Mouse (Mus musculus): ENCODE results near the gene Aqp3. TPM values are rescaled to one million over a fixed set of nuclear protein-coding genes. Genes with fewer than 3 reads are reported as not detected.
A peak's percentile ranks its signal among the peaks of the same experiment; 100 is the strongest.

The Aqp3 gene
- polyA plus RNA-seq, 2 experiments, result 5.8 to 15.6 TPM

DNA sequence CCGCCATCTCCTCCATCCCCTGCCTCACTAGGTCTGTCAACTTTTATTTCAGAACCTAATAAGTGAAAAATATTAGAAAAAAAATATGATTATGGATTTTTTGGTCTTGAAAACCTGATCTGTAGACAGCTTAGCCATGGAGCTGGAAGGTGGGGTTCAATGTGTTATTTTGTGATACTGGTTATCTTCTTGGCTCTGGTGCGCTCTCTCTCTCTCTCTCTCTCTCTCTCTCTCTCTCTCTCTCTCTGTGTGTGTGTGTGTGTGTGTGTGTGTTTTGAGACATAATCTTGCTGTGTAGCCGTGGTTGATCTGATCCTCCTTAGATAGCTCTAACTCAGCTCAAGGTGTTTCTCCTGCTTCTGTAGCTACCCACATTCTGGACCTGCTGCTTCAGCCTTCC, 31.9 kb upstream of the Aqp3 start:
- ATAC-seq (ENCODE audit: insufficient read depth), result peak; percentile 92
- TF ChIP-seq CTCF (IDR thresholded peaks at IDR 0.05; ENCODE audit: low read depth) (no peak), EP300 (IDR thresholded peaks at IDR 0.05; ENCODE audit: low read depth) (peak; percentile 94)
- H3K9ac ChIP-seq (replicated peaks), result peak overlapping the region; percentile 65
- H3K27me3 ChIP-seq (ENCODE audit: control insufficient read depth, insufficient read depth, low read length), result no peaks in the 10 kb centered on the region
- H3K36me3 ChIP-seq (replicated peaks; ENCODE audit: control insufficient read depth, insufficient read depth, low read depth), result no peaks in the 10 kb centered on the region
- peak overlapping the region; percentile 74 for H3K4me2 ChIP-seq (ENCODE audit: low read depth)
- peak; percentile 81 to 83 (median 83) for DNase-seq (ENCODE audit: low read depth in 3 of 3, low spot score in 3 of 3)
- peak overlapping the region in 1 of 2 experiments; percentile 28; a peak in 2 of 4 replicates for H3K4me3 ChIP-seq (ENCODE audit: insufficient read depth in 1 of 2, low read depth in 2 of 2, low read length in 2 of 2)
- H3K27ac ChIP-seq, result peak overlapping the region; percentile 95
- peaks cover 43 to 45% of the 10 kb centered on the region in 2 experiments for H3K4me1 ChIP-seq (replicated peaks; ENCODE audit: control insufficient read depth in 2 of 2, insufficient read depth in 2 of 2, low read length in 1 of 2)
- no peaks in the 10 kb centered on the region for H3K9me3 ChIP-seq (ENCODE audit: control insufficient read depth, low read length)
- WGBS (ENCODE audit: insufficient replicate concordance), result 35% methylated on average over 3 of the region's 3 CpGs

DNA sequence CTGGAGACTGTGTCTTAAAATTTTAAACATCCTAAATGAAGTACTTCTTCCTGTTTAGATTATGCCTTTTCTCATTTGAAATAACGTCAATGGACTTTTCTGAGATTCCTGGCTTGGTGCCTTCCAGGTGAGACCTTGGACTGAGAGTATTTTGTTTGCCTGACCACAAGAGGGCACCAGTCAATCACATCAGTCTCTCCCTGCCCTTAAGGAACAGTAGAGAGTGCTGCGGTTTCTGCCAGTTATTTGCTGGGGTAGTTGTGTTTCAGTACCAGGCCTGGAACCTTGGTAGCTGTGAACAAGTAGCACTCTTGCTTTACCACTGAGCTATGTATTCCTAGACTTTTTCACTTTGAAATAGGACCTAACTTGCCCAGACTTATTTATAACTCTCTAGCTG, 31.4 kb upstream of the Aqp3 start:
- Histone ChIP-seq H3K4me2 (ENCODE audit: low read depth) (peak overlapping the region; percentile 74), H3K27ac (peak overlapping the region; percentile 95), H3K9ac (replicated peaks) (peak overlapping the region; percentile 65), H3K4me3 (ENCODE audit: insufficient read depth in 1 of 2, low read depth in 2 of 2, low read length in 2 of 2) (peak overlapping the region in 1 of 2 experiments; percentile 28; a peak in 2 of 4 replicates), H3K27me3 (ENCODE audit: control insufficient read depth, insufficient read depth, low read length) (no peaks in the 10 kb centered on the region), H3K4me1 (replicated peaks; ENCODE audit: control insufficient read depth in 2 of 2, insufficient read depth in 2 of 2, low read length in 1 of 2) (peaks cover 39 to 43% of the 10 kb centered on the region in 2 experiments), H3K36me3 (replicated peaks; ENCODE audit: control insufficient read depth, insufficient read depth, low read depth) (no peaks in the 10 kb centered on the region), H3K9me3 (ENCODE audit: control insufficient read depth, low read length) (no peaks in the 10 kb centered on the region)
- ATAC-seq (ENCODE audit: insufficient read depth), result peak; percentile 86
- DNase-seq (ENCODE audit: low read depth in 3 of 3, low spot score in 3 of 3), result peak; percentile 75 to 78 (median 78)
- TF ChIP-seq CTCF (IDR thresholded peaks at IDR 0.05; ENCODE audit: low read depth) (peak; percentile 94), EP300 (IDR thresholded peaks at IDR 0.05; ENCODE audit: low read depth) (no peak)
- WGBS (ENCODE audit: insufficient replicate concordance), result 2% methylated on average over 2 of the region's 2 CpGs

DNA sequence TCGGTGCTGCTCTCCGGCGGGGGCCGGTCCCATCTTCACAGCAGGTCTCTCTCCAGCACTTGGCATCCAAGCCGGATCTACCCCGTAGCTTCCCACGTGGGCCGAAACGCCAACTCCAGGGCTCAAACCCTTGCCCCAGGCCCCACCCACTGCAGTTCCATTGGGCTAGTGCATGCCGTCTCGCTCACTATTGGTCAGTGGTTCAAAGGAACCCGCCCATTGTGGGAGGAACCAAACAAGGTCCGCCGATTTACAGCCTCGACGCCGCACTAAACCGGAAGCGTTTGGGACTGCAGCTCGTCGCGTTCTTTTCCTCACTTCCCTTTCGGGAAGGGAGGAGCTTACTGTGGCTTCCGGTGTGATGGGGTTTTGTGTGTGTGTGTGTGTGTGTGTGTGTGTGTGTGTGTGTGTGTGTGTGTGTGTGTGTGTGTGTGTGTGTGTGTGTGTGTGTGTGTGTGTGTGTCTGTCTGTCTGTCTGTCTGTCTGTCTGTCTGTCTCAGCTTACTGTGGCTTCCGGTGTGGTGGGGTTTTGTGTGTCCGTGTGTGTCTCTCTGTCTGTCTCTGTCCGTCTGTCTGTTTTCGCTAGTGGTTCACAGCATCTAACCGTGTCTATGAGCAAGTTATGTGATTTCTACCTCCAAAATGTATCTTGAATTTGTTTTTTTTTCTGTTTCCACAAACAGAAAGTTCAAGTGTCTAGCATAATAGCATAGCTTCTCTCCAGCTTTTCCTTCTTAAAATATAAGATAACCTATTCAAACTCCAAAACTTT, 26.4 kb upstream of the Aqp3 start, which contains the start of gene Nol6:
TSS of gene Nol6 (minus strand) at position 276 of the 772 bp plus-strand sequence.
- peak within 1 kb of the TSS; percentile 68 to 80 for H3K4me3 ChIP-seq (ENCODE audit: insufficient read depth in 1 of 2, low read depth in 2 of 2, low read length in 2 of 2)
- H3K9ac ChIP-seq (replicated peaks), result peak within 1 kb of the TSS; percentile 57
- no peaks in the 10 kb centered on the region for H3K9me3 ChIP-seq (ENCODE audit: control insufficient read depth, low read length)
- peak within 1 kb of the TSS; percentile 82 for H3K4me2 ChIP-seq (ENCODE audit: low read depth)
- ATAC-seq (ENCODE audit: insufficient read depth), result peak; percentile 99
- WGBS (ENCODE audit: insufficient replicate concordance), result under 1% methylated on average over 28 of the region's 29 CpGs
- peaks cover 4 to 6% of the 10 kb centered on the region in 2 experiments; a peak in 3 of 4 replicates for H3K4me1 ChIP-seq (replicated peaks; ENCODE audit: control insufficient read depth in 2 of 2, insufficient read depth in 2 of 2, low read length in 1 of 2)
- H3K27me3 ChIP-seq (ENCODE audit: control insufficient read depth, insufficient read depth, low read length), result no peaks in the 10 kb centered on the region
- TF ChIP-seq EP300 (IDR thresholded peaks at IDR 0.05; ENCODE audit: low read depth), result no peak
- TF ChIP-seq CTCF (IDR thresholded peaks at IDR 0.05; ENCODE audit: low read depth), result no peak
- peak; percentile 99 for DNase-seq (ENCODE audit: low read depth in 3 of 3, low spot score in 3 of 3)
- H3K36me3 ChIP-seq (replicated peaks; ENCODE audit: control insufficient read depth, insufficient read depth, low read depth), result peaks cover 2% of the 10 kb centered on the region
- H3K27ac ChIP-seq, result peak within 1 kb of the TSS; percentile 27; the same call in 1 of the 2 replicates

- no peaks in the 10 kb centered on the region for H3K27me3 ChIP-seq (ENCODE audit: control insufficient read depth, insufficient read depth, low read length)
- no peaks in the 10 kb centered on the region for H3K9me3 ChIP-seq (ENCODE audit: control insufficient read depth, low read length)
- no peak overlapping the region for H3K4me3 ChIP-seq (ENCODE audit: insufficient read depth in 1 of 2, low read depth in 2 of 2, low read length in 2 of 2)
- 65% methylated on average over 11 of the region's 11 CpGs for WGBS (ENCODE audit: insufficient replicate concordance)
- peaks cover 17% of the 10 kb centered on the region for H3K36me3 ChIP-seq (replicated peaks; ENCODE audit: control insufficient read depth, insufficient read depth, low read depth)
- DNase-seq (ENCODE audit: low read depth in 3 of 3, low spot score in 3 of 3) (no peak), ATAC-seq (ENCODE audit: insufficient read depth) (peak; percentile 34; the same call in 1 of the 2 replicates)
- no peak overlapping the region for H3K4me2 ChIP-seq (ENCODE audit: low read depth)
- peaks cover 4 to 6% of the 10 kb centered on the region in 2 experiments; a peak in 3 of 4 replicates for H3K4me1 ChIP-seq (replicated peaks; ENCODE audit: control insufficient read depth in 2 of 2, insufficient read depth in 2 of 2, low read length in 1 of 2)
- peak; percentile 99 for TF ChIP-seq CTCF (IDR thresholded peaks at IDR 0.05; ENCODE audit: low read depth)
- TF ChIP-seq EP300 (IDR thresholded peaks at IDR 0.05; ENCODE audit: low read depth), result no peak
- H3K9ac ChIP-seq (replicated peaks), result no peak overlapping the region
- H3K27ac ChIP-seq, result no peak overlapping the region
Observed at GRCm38 (mm10) chr4:41118706-41119292, 20.8 kb upstream of the Aqp3 start.

GRCm38 (mm10) chr4:41116817-41117216, 18.8 kb upstream of the Aqp3 start:
- H3K36me3 ChIP-seq (replicated peaks; ENCODE audit: control insufficient read depth, insufficient read depth, low read depth), result peaks cover 17% of the 10 kb centered on the region
- no peaks in the 10 kb centered on the region for H3K4me1 ChIP-seq (replicated peaks; ENCODE audit: control insufficient read depth in 2 of 2, insufficient read depth in 2 of 2, low read length in 1 of 2)
- H3K27ac ChIP-seq, result no peak overlapping the region
- no peak overlapping the region for H3K9ac ChIP-seq (replicated peaks)
- no peaks in the 10 kb centered on the region for H3K9me3 ChIP-seq (ENCODE audit: control insufficient read depth, low read length)
- H3K4me3 ChIP-seq (ENCODE audit: insufficient read depth in 1 of 2, low read depth in 2 of 2, low read length in 2 of 2), result no peak overlapping the region
- DNase-seq (ENCODE audit: low read depth in 3 of 3, low spot score in 3 of 3) (no peak), ATAC-seq (ENCODE audit: insufficient read depth) (no peak)
- 68% methylated on average over 3 of the region's 3 CpGs for WGBS (ENCODE audit: insufficient replicate concordance)
- no peak for TF ChIP-seq EP300 (IDR thresholded peaks at IDR 0.05; ENCODE audit: low read depth)
- TF ChIP-seq CTCF (IDR thresholded peaks at IDR 0.05; ENCODE audit: low read depth), result no peak
- H3K27me3 ChIP-seq (ENCODE audit: control insufficient read depth, insufficient read depth, low read length), result no peaks in the 10 kb centered on the region
- no peak overlapping the region for H3K4me2 ChIP-seq (ENCODE audit: low read depth)

All from liver, embryonic 14.5 days (tissue).